ENCODE assay signal across 14 mouse cellular contexts in the genomic region with DNA sequence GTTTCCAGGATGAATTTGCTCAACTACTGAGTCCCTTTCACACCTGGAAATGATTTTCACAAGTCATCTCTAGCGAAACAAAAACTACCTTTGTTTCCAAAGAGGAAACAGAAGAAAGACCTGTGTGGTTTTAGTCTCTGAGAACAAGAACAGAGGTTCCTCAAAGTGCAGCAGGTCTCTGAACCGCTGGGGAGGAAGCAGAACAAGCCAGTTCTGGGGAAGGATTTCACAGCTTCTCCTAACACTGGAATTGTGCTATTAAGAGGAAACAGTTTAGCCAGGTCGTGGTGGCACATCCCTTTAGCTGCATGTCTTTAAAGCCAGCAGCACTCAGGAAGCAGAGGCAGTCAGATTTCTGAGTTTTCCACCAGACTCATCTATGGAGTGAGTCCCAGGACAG. TPM values are rescaled to one million over a fixed set of nuclear protein-coding genes. Genes with fewer than 3 reads are reported as not detected.
DNase-seq lines count a peak whose midpoint lies in the region; TF ChIP-seq lines count a peak whose summit lies in the region.
"Had no signal": no experiment of that assay in that cellular context is flagged by ENCODE, and none has a peak within 500 bp of the region (broad histone marks: within the 10 kb centered on the region; RNA-seq: fewer than 3 reads in every experiment).

No protein-coding gene starts in this region.

- H3K36me3 ChIP-seq in heart, embryonic 10.5 days: no peaks in the 10 kb centered on the region
- H3K36me3 ChIP-seq: embryonic facial prominence, embryonic 15.5 days; forebrain, embryonic 15.5 days had no signal

- WGBS in heart, embryonic 10.5 days: 79% methylated on average over 3 of the region's 3 CpGs
- WGBS in bone marrow, adult 2 months: 3% methylated on average over 3 of the region's 3 CpGs

- no peak overlapping the region for H3K27ac ChIP-seq in heart, embryonic 10.5 days
- H3K27ac ChIP-seq in bone marrow, adult 2 months (ENCODE audit: control insufficient read depth, insufficient read depth, low read depth, low read length, poor library complexity): peak overlapping the region; percentile 63
- H3K27ac ChIP-seq: embryonic facial prominence, embryonic 15.5 days; forebrain, embryonic 15.5 days; kidney, postnatal 0 days had no signal

- no peak for TF ChIP-seq CTCF in bone marrow, adult 2 months (IDR thresholded peaks at IDR 0.05; ENCODE audit: control insufficient read depth, insufficient read depth, low read length)

- DNase-seq in heart, embryonic 10.5 days (ENCODE audit: low spot score): peak; percentile 56
- DNase-seq in heart, postnatal 36 days: no peak
- peak; percentile 54 for DNase-seq in A20 (ENCODE audit: low read depth, low spot score)
- DNase-seq in naive thymus-derived CD4-positive, alpha-beta T cell, adult 2 months (ENCODE audit: low read depth): peak; percentile 82
- no peak for DNase-seq in embryo, embryonic 10 days (ENCODE audit: low spot score)
- DNase-seq in kidney, postnatal 25 days: no peak
- DNase-seq in adrenal gland, postnatal 4 days (ENCODE audit: low spot score in 2 of 2): no peak
- DNase-seq: cerebellum, postnatal 25 days; gastrocnemius, postnatal 10 days; retina, postnatal 1 day had no signal

- no peak for TF ChIP-seq POLR2A in bone marrow, adult 2 months (IDR thresholded peaks at IDR 0.05; ENCODE audit: borderline replicate concordance, control insufficient read depth, low read depth, low read length)

- H3K4me1 ChIP-seq in heart, embryonic 10.5 days: peaks cover 37% of the 10 kb centered on the region
- H3K4me1 ChIP-seq in bone marrow, adult 2 months (ENCODE audit: control insufficient read depth, insufficient read depth, low read length): peaks cover 6% of the 10 kb centered on the region
- H3K4me1 ChIP-seq: embryonic facial prominence, embryonic 15.5 days; forebrain, embryonic 15.5 days had no signal

- intact Hi-C loops in heart, postnatal 36 days (cut with DNase I): no loop called here

- H3K9me3 ChIP-seq in heart, embryonic 10.5 days: no peaks in the 10 kb centered on the region
- H3K9me3 ChIP-seq: forebrain, embryonic 15.5 days had no signal

- H3K4me3 ChIP-seq in heart, embryonic 10.5 days: no peak overlapping the region
- H3K4me3 ChIP-seq in bone marrow, adult 2 months (replicated peaks; ENCODE audit: control insufficient read depth, low read depth, low read length): no peak overlapping the region
- H3K4me3 ChIP-seq: embryonic facial prominence, embryonic 15.5 days; forebrain, embryonic 15.5 days had no signal

- H3K27me3 ChIP-seq in heart, embryonic 10.5 days (ENCODE audit: insufficient read depth, poor library complexity, severe bottlenecking): 0 out of 2 replicates have a peak, but pooled peaks cover 5% of the 10 kb centered on the region
- H3K27me3 ChIP-seq: embryonic facial prominence, embryonic 15.5 days; forebrain, embryonic 15.5 days had no signal

RNA-seq across cellular contexts. Expression of gene Chd2, which starts 30.9 kb away (rescaled TPM):
- 43.6 and 46.0 TPM in 2 replicates for polyA plus RNA-seq in heart, embryonic 10.5 days (2016; fragmentation: Nextera tagmentation; extraction: Ambion mirVana)
- 10 to 100 TPM; 49.0 to 52.1 TPM for total RNA-seq in heart, postnatal 36 days (2021)
- 60.1 and 96.4 TPM in 2 replicates for polyA plus RNA-seq in bone marrow, adult 2 months (2011; ENCODE audit: insufficient read depth, insufficient read length, low replicate concordance, missing spikeins)
- 10 to 100 TPM; 63.5 to 69.1 TPM for total RNA-seq in adrenal gland, postnatal 4 days (2021)

Comparison
In these comparisons a context has a peak if more than half of its experiments do, and no peak if none do; other contexts are left out.
1. DNase-seq: peak in heart, embryonic 10.5 days (single experiment), A20 (single experiment) and naive thymus-derived CD4-positive, alpha-beta T cell, adult 2 months (single experiment); none in heart, postnatal 36 days (0 of 2), embryo, embryonic 10 days (single experiment), kidney, postnatal 25 days (0 of 2) and adrenal gland, postnatal 4 days (0 of 2).